Mouse (Mus musculus) liver (tissue): Measurements from ENCODE around the gene Dtx3.
"Not testable (repeated sequence)": the region's sequence is repeated elsewhere in the genome, so short reads cannot be mapped to it uniquely, and the experiment has no call there.

Source experiments
- DNase-seq: peaks from one replicate; pipeline ENCODE4 v3.0.0-alpha.2; 2020; ENCODE audit warnings: mixed read lengths

Dtx3 gene

GRCm38 (mm10) chr10:127203106-127203505, 7.6 kb upstream of the Dtx3 start:
- peak; percentile 76 for DNase-seq

DNA sequence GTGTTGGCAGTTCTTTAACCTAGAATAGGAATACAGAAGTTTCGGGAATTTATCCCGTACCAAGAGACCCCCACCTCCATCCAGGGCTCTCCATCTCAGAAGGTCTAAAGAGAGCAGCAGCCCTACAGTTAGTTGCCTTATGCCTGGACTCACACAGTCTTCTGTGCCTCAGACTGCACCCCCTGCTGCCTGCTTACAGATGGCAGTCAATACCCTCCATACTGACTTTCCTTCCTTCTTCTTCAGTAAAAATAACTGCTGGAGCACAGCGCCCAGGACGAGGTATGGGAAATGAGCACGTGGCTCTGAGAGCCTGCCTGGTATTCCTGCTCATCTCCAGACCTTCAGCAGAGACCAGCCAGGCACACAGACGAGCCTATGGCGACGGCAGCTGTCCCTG, 4.8 kb upstream of the Dtx3 start:
- DNase-seq: no peak

DNA sequence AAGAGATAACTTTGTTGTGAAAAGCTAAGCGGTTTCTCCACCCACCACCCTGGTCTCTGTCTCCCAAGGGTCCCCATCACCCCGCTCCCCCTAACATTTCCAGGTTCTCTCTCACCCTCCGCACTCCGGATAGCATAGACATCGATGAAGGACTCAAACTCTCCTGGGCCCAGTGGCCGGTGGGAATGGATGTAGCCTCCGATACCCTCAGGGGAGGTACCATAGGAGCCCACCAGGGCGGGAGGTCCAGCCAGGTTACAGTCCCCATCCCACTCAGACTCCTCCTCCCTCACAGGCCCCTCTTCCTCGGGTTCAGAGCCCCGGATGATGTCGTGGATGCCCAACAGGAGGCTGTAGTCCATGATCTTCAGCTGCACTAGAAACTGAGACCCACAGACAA, 3.9 kb upstream of the Dtx3 start:
- DNase-seq: no peak

- no peak for DNase-seq
Observed at GRCm38 (mm10) chr10:127199068-127199467, 3.5 kb upstream of the Dtx3 start.

GRCm38 (mm10) chr10:127198492-127198891, 3.0 kb upstream of the Dtx3 start:
- no peak for DNase-seq

- DNase-seq: no peak
Observed at GRCm38 (mm10) chr10:127197505-127198110, 2.1 kb upstream of the Dtx3 start.

DNA sequence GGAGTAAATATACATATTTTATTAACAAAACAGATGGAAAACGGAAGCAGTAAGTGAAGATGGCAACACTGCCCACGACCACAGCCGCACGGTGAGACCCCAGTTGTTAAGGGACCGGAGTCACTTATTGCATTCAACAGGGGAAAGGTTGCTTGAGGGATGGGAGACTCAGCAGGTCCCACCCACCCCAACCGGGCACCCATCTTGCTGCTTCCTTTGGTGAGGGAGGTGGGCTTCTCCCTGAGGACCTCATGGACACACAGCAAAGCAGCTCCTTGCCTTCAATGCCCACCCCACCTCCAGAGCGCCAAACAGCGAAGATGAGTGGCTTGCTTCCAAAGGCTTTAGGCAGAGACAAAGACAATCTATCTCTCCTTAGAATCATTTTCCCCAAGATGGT, 1.6 kb upstream of the Dtx3 start:
- DNase-seq: no peak

DNA sequence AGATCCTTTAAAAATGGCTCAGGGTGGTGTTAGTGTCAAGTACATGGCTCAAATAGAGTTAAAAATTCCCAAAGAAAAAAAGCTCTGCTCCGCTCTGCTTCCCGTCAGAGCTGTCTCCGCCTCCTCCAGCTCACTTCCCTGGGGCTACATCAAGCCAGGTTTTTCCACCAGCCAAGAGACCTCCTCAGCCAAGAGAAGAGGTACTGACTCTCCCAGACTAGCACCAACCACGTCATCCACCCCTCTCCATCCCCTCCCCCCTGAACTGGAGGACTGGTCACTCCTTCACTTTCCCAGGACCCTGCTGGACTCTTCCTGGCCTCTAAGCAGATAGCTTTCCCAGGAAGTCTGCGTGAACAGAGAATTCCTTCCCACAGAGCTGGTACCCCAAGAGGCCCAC, 864 bp upstream of the Dtx3 start:
- peak; percentile 42 for DNase-seq

DNA sequence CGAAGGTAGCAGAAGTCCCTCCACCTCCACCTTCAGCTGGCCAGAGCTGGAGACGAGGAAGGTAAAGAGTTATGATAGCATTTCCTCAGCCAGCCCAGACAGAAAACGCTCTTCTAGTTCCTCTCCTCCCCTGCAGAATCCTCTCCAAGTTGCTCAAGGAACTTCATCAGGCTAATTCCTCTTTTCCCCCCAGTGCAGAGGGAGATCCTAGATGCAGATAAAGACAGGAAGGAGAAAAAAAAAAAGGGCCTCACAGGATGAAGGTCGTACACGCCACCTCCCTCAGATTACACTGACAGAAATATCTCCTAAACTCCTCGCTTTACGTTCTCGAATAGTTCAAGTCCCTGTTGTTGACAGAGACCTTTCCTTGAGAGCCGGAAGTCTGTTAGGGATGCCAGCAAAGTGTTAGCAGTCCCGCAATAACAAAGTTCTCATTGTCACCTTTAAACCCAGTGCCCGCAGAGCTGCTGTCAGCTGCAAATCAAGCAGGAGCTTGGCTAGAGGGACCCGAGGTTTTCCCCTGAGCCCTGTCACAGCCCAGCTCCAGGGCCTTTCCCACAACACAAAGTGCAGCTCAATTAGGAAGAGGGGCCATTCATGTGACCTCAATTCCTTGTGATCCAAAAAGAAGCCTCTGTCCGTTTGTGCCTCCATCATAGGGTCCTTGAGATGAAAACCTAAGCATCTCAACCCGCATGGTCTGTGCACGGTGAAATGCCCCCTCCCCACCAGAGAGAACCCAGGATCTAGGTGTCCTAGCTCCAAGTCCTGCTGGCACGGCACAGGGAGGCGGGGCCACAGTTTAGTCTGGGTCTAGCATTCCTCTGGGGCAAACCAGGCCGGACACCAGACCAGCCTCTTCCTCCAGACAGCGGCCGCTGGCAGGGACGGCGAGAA, 850 bp downstream of the Dtx3 start:
- peak; percentile 81 for DNase-seq

- no peak for DNase-seq
Observed at GRCm38 (mm10) chr10:127193011-127193410, 2.5 kb downstream of the Dtx3 start.

DNA sequence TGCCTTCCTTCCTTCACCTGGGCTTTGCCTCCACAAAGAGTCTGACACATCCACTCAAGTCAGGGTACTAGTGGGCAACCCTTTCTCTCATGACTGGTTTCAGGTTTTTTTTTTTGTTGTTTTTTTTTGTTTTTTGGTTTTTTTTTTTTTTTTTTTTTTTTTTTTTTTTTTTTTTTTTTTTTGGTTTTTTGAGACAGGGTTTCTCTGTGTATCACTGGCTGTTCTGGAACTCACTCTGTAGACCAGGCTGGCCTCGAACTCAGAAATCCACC, 3.5 kb downstream of the Dtx3 start:
- not testable (repeated sequence) for DNase-seq

- no peak for DNase-seq
Observed at GRCm38 (mm10) chr10:127191191-127192056, 4.1 kb downstream of the Dtx3 start.

- DNase-seq: peak; percentile 49
Observed at GRCm38 (mm10) chr10:127190398-127191190, 4.9 kb downstream of the Dtx3 start.

- peak; percentile 63 for DNase-seq
Observed at GRCm38 (mm10) chr10:127189651-127190381, 5.7 kb downstream of the Dtx3 start, which contains the start of gene Arhgef25. TSS of gene Arhgef25 (minus strand) at chr10:127190083.

- peak; percentile 81 for DNase-seq
Observed at GRCm38 (mm10) chr10:127189116-127189650, 6.3 kb downstream of the Dtx3 start.

GRCm38 (mm10) chr10:127188465-127189115, 6.9 kb downstream of the Dtx3 start:
- peak; percentile 82 for DNase-seq

DNA sequence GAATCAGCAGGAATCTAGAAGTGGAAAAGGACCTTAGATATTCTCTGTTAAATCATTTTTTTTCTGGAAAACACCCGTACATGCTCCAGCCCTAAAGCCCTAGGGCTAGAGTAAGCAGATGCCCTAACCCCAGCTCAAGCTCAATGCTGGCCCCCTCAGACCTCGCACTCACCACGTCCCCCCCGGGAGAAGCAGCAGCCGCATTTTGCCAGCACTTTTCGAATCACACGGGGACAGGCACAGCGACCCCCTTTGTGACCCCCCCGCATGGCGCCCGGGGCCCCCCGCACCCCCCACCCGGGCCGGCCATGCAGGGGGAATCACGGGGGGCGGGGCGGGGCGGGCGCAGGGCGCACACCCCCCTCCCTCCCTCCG, 7.5 kb downstream of the Dtx3 start:
- DNase-seq: no peak

DNA sequence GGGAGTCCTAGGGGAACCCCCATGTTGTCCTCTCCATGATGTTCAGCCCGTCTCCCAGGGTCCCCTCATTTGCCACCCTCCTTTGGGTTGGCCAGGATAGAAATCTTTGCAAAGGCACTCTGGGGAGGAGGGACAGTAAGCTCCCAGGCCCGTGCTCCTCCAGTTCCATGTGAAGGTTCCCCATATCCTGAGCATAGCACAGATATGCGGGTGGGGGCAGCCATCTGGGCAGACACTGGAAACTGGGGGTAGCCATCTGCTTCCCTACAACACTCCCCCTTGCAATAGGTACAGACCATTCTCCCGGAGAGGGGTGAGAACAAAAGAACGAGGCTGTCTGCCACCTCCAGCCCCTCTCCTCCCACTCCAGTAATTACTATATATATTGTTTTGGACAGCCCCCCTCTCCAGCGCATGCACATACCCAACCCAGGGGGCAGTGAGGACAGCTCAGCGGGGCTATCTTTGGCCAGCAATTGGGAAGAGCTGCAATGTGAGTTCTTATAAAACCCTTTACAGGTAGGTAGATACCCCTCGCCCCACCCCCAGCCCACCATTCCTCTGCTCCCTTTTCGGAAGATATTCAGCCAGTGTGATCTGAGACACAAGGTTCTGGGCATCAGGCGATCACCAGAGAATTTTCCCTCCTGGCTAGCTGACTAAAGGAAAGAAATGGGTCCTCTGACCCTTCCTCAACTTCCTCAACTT, 8.0 kb downstream of the Dtx3 start:
- no peak for DNase-seq

DNA sequence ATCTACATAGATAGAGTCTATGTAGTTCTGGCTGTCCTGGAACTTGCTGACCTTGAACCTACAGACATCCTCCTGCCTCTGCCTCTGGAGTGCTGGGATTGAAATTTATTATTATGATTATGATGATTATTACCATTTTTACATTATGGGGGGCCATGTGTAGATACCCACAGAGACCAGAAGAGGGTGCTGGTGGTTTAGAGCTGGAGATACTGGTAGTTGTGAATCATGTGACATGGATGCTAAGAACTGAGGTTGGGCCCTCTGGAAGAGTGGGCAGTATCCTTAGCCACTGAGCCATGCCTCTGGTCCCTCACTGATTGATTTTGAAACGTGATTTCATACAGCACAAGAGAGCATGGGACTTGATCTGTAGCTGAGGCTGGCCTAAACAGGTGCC, 9.1 kb downstream of the Dtx3 start:
- no peak for DNase-seq

GRCm38 (mm10) chr10:127185506-127185905, 10.0 kb downstream of the Dtx3 start:
- no peak for DNase-seq

DNA sequence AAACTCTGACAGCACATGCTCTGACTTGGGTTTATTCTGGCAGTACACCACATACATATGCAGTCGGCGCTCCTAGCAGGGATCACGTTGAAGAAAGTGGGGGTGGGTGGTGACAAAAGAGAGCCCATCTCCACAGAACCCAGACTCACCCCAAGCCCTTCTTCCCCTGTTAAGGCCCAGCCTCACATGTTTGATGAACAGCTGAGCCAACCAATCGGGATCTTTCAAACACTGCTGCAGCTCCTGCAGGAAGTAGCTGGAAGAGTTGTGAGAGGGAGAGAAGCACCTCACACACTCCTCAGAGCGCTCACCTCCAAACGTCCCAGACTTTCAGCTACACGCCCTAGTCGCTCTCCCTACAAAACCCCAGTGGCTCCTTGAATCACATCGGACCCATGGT, 10.4 kb downstream of the Dtx3 start:
- DNase-seq: no peak
